Comparison of ENCODE assay signal across 19 mouse cellular contexts in the genomic region with DNA sequence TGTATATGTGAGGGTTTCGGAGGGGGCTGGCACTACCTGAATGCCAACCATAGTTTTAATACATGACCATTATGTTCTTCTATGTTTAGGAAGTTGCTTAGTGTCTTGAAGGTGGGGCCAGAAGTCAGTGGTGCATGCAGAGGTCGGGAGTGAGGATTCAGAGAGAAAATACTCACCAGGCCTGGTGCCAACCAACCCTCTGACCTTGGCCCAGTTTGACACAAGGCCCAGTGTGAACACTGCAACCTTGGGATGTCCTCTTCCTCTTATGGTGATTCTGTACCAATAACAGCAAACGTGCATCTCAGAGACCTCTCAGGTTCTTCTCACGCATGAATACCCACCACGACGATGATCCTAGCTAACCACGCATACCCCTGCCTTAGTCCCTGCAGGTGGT. TPM values are rescaled to one million over a fixed set of nuclear protein-coding genes. Genes with fewer than 3 reads are reported as not detected.
A peak's percentile ranks its signal among the peaks of the same experiment; 100 is the strongest.
DNase-seq lines count a peak whose midpoint lies in the region; ATAC-seq lines count a peak whose summit lies in the region.
"Had no signal": no experiment of that assay in that cellular context is flagged by ENCODE, and none has a peak within 500 bp of the region (broad histone marks: within the 10 kb centered on the region; RNA-seq: fewer than 3 reads in every experiment).

No protein-coding gene starts in this region.

- H3K4me3 ChIP-seq in kidney, embryonic 16.5 days (ENCODE audit: low read length) = no peak overlapping the region
- H3K4me3 ChIP-seq in brown adipose tissue, adult 24 weeks (ENCODE audit: insufficient read depth, low read depth, low read length) = no peak overlapping the region
- H3K4me3 ChIP-seq: forebrain, embryonic 12.5 days; heart, embryonic 12.5 days; liver, embryonic 12.5 days had no signal

- no peaks in the 10 kb centered on the region for H3K27me3 ChIP-seq in kidney, embryonic 16.5 days (ENCODE audit: insufficient read depth, low read length)
- H3K27me3 ChIP-seq: forebrain, embryonic 12.5 days; liver, embryonic 12.5 days had no signal

- peaks cover 24% of the 10 kb centered on the region; the same call in 1 of the 2 replicates for H3K4me1 ChIP-seq in kidney, embryonic 16.5 days (ENCODE audit: insufficient read depth, low read length)
- peaks cover 13% of the 10 kb centered on the region for H3K4me1 ChIP-seq in brown adipose tissue, adult 24 weeks (ENCODE audit: control insufficient read depth, insufficient read depth, insufficient read length, low read length)

- 69% methylated on average over 7 of the region's 7 CpGs for WGBS in kidney, embryonic 16.5 days

- no peak overlapping the region; the same call in 1 of the 2 replicates for H3K27ac ChIP-seq in kidney, embryonic 16.5 days (ENCODE audit: low read length)
- peak overlapping the region; percentile 96 for H3K27ac ChIP-seq in brown adipose tissue, adult 24 weeks (replicated peaks; ENCODE audit: low read depth, low read length)
- H3K27ac ChIP-seq: forebrain, embryonic 12.5 days; liver, embryonic 12.5 days had no signal

- no peaks in the 10 kb centered on the region for H3K9me3 ChIP-seq in kidney, embryonic 16.5 days (ENCODE audit: low read length)
- H3K9me3 ChIP-seq: forebrain, embryonic 12.5 days; heart, embryonic 12.5 days; liver, embryonic 12.5 days had no signal

- DNase-seq in kidney, adult 18-20 months = peak; percentile 65
- DNase-seq in ovary, postnatal 36 days (ENCODE audit: low spot score) = peak; percentile 48
- DNase-seq in ovary, postnatal 14 days (ENCODE audit: low spot score) = no peak
- peak; percentile 77 to 83 for DNase-seq in kidney, postnatal 36 days
- no peak for DNase-seq in urinary bladder, postnatal 4 days (ENCODE audit: low spot score in 2 of 2)
- DNase-seq in urinary bladder, adult 18-20 months (ENCODE audit: low spot score in 2 of 2) = no peak
- DNase-seq: B cell, adult 2 months; cerebellum, adult 18-20 months; cerebellum, postnatal 36 days; gastrocnemius, postnatal 25 days; layer of hippocampus, postnatal 36 days; thymus, adult 18-20 months had no signal

- no peak for ATAC-seq in kidney, embryonic 16.5 days (ENCODE audit: low FRiP score, low TSS enrichment)
- ATAC-seq: inflammation-experienced regulatory T-cells, adult 6 months had no signal

- no peak overlapping the region for H3K9ac ChIP-seq in kidney, embryonic 16.5 days (replicated peaks; ENCODE audit: low read length)
- H3K9ac ChIP-seq: forebrain, embryonic 12.5 days; heart, embryonic 12.5 days; liver, embryonic 12.5 days had no signal

- no peaks in the 10 kb centered on the region for H3K36me3 ChIP-seq in kidney, embryonic 16.5 days (ENCODE audit: insufficient read depth, low read length)
- H3K36me3 ChIP-seq: forebrain, embryonic 12.5 days; heart, embryonic 12.5 days; liver, embryonic 12.5 days had no signal

- H3K4me2 ChIP-seq in kidney, embryonic 16.5 days (replicated peaks; ENCODE audit: low read depth, low read length) = no peak overlapping the region
- H3K4me2 ChIP-seq: forebrain, embryonic 12.5 days; heart, embryonic 12.5 days; liver, embryonic 12.5 days had no signal

RNA-seq across cellular contexts. Expression of a gene that starts 11.5 kb away (rescaled TPM):
- 20.1 and 20.6 TPM in 2 replicates for polyA plus RNA-seq in kidney, embryonic 16.5 days (2015; fragmentation: Nextera tagmentation; extraction: Ambion mirVana)
- 110 and 122 TPM in 2 replicates for polyA plus RNA-seq in brown adipose tissue, adult 24 weeks (2012; ENCODE audit: insufficient read depth, insufficient read length, missing spikeins)

RNA-seq across cellular contexts. Expression of a gene that starts 42.0 kb away (rescaled TPM):
- polyA plus RNA-seq in kidney, embryonic 16.5 days (2015; fragmentation: Nextera tagmentation; extraction: Ambion mirVana) = not detected in 2 replicates
- not detected in 2 replicates for polyA plus RNA-seq in brown adipose tissue, adult 24 weeks (2012; ENCODE audit: insufficient read depth, insufficient read length, missing spikeins)
- polyA plus RNA-seq: heart, embryonic 12.5 days; inflammation-experienced regulatory T-cells, adult 6 months; neural tube, embryonic 14.5 days had no signal

Comparison
In these comparisons a context has a peak if more than half of its experiments do, and no peak if none do; other contexts are left out.
1. DNase-seq: peak in kidney, adult 18-20 months (single experiment), ovary, postnatal 36 days (single experiment) and kidney, postnatal 36 days (2 of 2); none in ovary, postnatal 14 days (single experiment), urinary bladder, postnatal 4 days (0 of 2) and urinary bladder, adult 18-20 months (0 of 2).